In genomic region chr5:43634602-43635081, GRCm38 (mm10) we compare ENCODE assay signal across 8 mouse cellular contexts. TPM values are rescaled to one million over a fixed set of nuclear protein-coding genes. Genes with fewer than 3 reads are reported as not detected.
A peak's percentile ranks its signal among the peaks of the same experiment; 100 is the strongest.
DNase-seq lines count a peak whose midpoint lies in the region; ATAC-seq lines count a peak whose summit lies in the region.

No protein-coding gene starts in this region.

- no peaks in the 10 kb centered on the region for H3K36me3 ChIP-seq in intestine, embryonic 16.5 days (ENCODE audit: control insufficient read depth, insufficient read depth, low read length)
- no peaks in the 10 kb centered on the region for H3K36me3 ChIP-seq in midbrain, embryonic 12.5 days

- H3K27me3 ChIP-seq in intestine, embryonic 16.5 days (replicated peaks; ENCODE audit: control insufficient read depth, insufficient read depth, low read length), result no peaks in the 10 kb centered on the region
- H3K27me3 ChIP-seq in midbrain, embryonic 12.5 days, result no peaks in the 10 kb centered on the region

- H3K4me2 ChIP-seq in intestine, embryonic 16.5 days (ENCODE audit: low read depth, low read length), result no peak overlapping the region
- H3K4me2 ChIP-seq in midbrain, embryonic 12.5 days (replicated peaks), result no peak overlapping the region

- H3K4me1 ChIP-seq in intestine, embryonic 16.5 days (ENCODE audit: control insufficient read depth, insufficient read depth, low read length), result no peaks in the 10 kb centered on the region
- no peaks in the 10 kb centered on the region for H3K4me1 ChIP-seq in midbrain, embryonic 12.5 days

- WGBS in intestine, embryonic 16.5 days, result 29% methylated on average over 9 of the region's 9 CpGs
- 44% methylated on average over 9 of the region's 9 CpGs for WGBS in midbrain, embryonic 12.5 days

- no peak overlapping the region for H3K4me3 ChIP-seq in intestine, embryonic 16.5 days (ENCODE audit: low read length)
- H3K4me3 ChIP-seq in midbrain, embryonic 12.5 days, result no peak overlapping the region

- peak; percentile 54 for ATAC-seq in CD4-positive, CD25-positive, alpha-beta regulatory T cell, adult 4 months
- peak; percentile 18; the same call in 1 of the 2 replicates for ATAC-seq in intestine, embryonic 16.5 days
- ATAC-seq in midbrain, embryonic 12.5 days (ENCODE audit: low FRiP score, low read depth), result peak; percentile 76
- no peak for ATAC-seq in monocyte, adult 5-6 weeks (replicated peaks; ENCODE audit: insufficient number of reproducible peaks, low FRiP score, low TSS enrichment, poor library complexity, severe bottlenecking)

- DNase-seq in heart, adult 18-20 months, result peak; percentile 14 to 31
- DNase-seq in heart, postnatal 4 days, result no peak
- DNase-seq in embryo, embryonic 9.5 days (ENCODE audit: extremely low spot score), result peak; percentile 19
- DNase-seq in urinary bladder, postnatal 10 days (ENCODE audit: low spot score), result no peak

- H3K27ac ChIP-seq in intestine, embryonic 16.5 days (ENCODE audit: low read length), result no peak overlapping the region
- no peak overlapping the region for H3K27ac ChIP-seq in midbrain, embryonic 12.5 days (replicated peaks)

- H3K9me3 ChIP-seq in intestine, embryonic 16.5 days (ENCODE audit: control insufficient read depth, low read length), result no peaks in the 10 kb centered on the region
- H3K9me3 ChIP-seq in midbrain, embryonic 12.5 days, result no peaks in the 10 kb centered on the region

- H3K9ac ChIP-seq in intestine, embryonic 16.5 days (ENCODE audit: low read depth, low read length), result no peak overlapping the region
- H3K9ac ChIP-seq in midbrain, embryonic 12.5 days (replicated peaks), result no peak overlapping the region

RNA-seq across cellular contexts. Expression of gene Cc2d2a, which starts 27.5 kb away (rescaled TPM):
- total RNA-seq in heart, adult 18-20 months (2021), result 1 to 10 TPM; 7.1 to 8.5 TPM
- total RNA-seq in heart, postnatal 4 days (2021), result 10 to 100 TPM; 12.5 to 13.3 TPM
- 1 to 10 TPM; 1.4 to 1.7 TPM for polyA plus RNA-seq in CD4-positive, CD25-positive, alpha-beta regulatory T cell, adult 4 months (2017; shearing (Covaris generic))
- polyA plus RNA-seq in intestine, embryonic 16.5 days (2015; fragmentation: Nextera tagmentation; extraction: Ambion mirVana), result 8.1 and 8.7 TPM in 2 replicates
- 9.6 and 11.4 TPM in 2 replicates for polyA plus RNA-seq in midbrain, embryonic 12.5 days (2016; fragmentation: Nextera tagmentation; extraction: Ambion mirVana)
- total RNA-seq in monocyte, adult 5-6 weeks (2017), result not detected in 3 replicates

Comparison
In these comparisons a context has a peak if more than half of its experiments do, and no peak if none do; other contexts are left out.
1. DNase-seq: peak in heart, adult 18-20 months (2 of 2) and embryo, embryonic 9.5 days (single experiment); none in heart, postnatal 4 days (single experiment) and urinary bladder, postnatal 10 days (single experiment).